Mouse (Mus musculus): ENCODE data around the gene Apaf1.
A peak's percentile ranks its signal among the peaks of the same experiment; 100 is the strongest.

The Apaf1 gene

DNA sequence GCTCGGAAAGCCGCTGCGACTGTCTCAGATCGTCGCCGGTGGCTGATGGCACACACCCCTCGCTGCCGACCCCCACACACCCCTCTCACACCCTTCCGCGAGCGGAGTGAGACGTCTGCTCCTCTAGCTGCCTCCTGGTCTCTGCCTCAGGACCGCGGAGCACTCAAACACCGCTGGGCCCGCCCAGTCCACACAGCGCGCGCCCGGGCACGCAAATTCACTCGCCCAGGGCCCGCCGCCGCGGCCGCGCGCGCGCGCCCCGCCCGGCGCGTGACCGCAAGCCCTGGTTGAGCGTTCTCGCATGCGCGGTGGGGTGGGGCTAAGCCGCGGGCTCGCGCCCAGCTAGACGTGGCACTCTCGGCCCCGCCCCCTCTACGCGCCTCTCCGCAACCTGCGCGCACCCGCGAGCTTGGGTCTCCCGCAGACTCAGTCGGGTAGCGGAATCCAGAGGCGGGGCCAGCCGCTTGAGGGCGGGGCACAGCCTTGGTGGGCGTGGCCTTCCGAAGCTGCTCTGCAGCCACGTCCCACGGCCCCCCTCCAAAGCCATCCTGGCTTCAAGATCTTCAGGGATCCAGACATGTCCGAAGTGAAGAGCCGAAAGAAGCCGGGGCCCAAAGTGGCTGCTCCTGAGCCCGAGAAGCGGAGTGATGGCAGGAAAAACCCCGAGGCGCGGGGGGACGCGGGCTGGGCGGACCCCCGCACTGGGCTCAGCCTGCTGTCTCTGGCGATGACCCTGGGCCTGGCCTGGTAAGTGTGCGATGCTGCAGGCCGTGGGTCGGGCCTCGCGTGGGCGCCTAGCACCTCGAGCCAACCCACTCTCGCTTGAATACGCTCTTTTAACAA is at the start of gene Apaf1, which contains the start of gene Ikbip:
Apaf1 (minus strand) TSS at position 221 of the 843 bp plus-strand sequence.
Ikbip (plus strand) TSS at position 391 of the 843 bp plus-strand sequence.
- peak; percentile 100 for DNase-seq (ENCODE audit: inconsistent ontology term)

DNA sequence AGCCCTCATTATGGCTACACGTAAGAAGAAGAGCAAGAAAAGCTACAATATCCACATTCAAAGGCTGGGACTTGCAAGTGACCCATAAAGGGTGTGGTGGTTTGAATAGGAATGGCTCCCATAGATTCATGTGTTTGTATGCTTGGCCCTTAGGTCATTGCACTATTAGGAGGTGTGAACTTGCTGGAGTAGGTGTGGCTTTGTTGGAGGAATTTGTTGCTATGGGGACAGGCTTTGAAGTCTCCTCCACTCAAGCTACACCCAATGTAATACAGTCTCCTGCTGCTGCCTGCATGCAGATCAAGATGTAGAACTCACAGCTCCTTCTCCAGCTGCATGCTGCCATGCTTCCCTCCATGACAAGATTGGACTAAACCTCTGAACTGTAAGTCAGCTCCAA is 49.0 kb upstream of the Apaf1 start:
- no peak for DNase-seq (ENCODE audit: inconsistent ontology term)

DNA sequence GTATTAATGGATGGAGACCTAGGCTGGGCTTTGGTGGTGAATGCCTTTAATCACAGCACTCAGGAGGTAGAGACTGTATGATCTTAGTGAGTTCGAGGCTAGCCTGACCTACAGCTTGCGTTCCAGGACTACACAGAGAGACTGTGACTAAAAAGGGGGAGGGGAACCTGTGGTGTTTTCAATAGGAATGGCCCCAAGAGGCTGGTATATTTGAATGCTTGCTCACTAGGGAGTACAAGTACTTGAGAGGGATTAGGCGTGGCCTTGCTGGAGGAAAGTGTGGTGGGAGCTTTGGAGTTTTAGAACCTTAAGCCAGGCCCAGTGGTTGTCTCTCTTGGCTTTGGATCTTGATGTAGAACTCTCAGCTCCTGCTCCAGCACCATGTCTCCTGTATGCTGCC is 48.2 kb upstream of the Apaf1 start:
- DNase-seq (ENCODE audit: inconsistent ontology term), result no peak

DNA sequence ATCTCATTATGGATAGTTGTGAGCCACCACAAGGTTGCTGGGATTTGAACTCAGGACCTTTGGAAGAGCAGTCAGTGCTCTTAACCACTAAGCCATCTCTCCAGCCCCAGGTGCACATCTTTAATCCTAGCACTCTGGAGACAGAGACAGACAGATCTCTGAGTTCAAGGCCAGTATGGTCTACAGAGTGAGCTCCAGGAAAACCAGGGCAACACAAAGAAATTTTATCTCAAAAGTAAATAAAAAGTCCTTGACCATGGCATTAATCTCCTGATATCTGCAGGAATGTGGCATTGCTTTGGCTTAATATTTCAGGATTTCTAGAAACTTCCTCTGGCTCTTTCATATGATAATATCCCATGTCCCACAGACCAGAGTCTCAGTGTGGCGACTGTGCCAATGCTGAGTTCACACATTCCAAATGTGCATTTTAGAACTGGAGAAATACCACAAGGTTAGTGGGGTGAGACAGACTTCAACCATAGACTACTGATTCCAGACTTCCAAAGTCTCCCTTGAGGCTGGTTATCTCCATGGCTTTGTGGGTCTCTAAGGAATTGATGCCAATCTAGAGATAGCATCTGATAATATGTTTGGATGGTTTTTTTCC is 46.1 kb upstream of the Apaf1 start:
- DNase-seq (ENCODE audit: inconsistent ontology term), result peak; percentile 82

DNA sequence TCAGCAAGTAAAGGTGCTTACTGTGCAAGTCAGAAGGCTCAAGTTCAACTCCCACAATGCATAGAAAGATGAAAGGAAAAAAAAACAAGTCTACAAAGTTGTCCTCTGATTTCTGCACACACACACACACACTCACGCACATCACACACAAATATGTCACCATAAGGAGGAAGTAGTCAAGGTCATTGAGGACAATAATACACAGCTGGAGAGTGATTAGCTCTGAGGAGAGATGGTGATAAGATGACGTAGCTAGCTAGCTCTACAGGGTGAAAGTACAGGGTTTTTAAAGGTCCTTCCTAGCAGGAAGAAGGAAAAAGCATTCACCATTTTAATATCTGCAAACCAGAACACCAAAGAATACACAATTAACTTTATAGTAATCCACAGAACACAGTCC is 44.8 kb upstream of the Apaf1 start:
- DNase-seq (ENCODE audit: inconsistent ontology term), result no peak

DNA sequence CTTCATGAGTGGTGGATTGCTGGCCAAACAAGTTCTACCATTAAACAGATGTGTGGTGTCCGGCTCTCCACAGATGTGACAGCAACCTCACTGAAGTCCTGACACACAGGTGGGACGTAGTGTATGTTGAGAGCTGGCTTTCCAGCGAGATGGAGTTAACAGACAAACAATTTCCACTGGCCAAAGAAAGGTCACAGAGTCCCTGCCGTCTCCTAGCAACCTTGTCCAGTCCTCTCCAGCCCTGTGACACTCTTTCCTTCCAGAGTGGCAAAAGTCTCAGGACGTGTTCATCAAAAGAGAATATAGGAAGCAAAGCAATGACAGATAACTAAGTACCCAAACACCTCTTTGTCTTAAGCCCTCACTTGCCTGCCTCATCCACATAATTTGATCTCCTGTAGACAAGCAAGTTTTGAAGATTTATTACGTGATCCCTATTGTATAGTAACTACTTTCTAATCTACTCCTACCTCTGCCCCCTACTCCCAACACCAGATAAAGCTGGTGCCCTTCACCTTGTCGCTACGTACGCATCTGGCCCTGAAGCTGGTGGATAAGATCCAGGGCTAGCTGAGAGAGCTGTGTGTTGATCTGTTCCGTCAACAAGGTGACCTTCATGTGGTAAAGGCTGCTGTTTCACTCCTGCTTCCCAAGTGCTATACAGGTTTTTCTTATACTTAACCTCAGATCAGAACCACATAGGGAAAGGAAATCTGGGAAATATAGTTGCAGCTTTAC is 44.2 kb upstream of the Apaf1 start:
- DNase-seq (ENCODE audit: inconsistent ontology term), result no peak

DNA sequence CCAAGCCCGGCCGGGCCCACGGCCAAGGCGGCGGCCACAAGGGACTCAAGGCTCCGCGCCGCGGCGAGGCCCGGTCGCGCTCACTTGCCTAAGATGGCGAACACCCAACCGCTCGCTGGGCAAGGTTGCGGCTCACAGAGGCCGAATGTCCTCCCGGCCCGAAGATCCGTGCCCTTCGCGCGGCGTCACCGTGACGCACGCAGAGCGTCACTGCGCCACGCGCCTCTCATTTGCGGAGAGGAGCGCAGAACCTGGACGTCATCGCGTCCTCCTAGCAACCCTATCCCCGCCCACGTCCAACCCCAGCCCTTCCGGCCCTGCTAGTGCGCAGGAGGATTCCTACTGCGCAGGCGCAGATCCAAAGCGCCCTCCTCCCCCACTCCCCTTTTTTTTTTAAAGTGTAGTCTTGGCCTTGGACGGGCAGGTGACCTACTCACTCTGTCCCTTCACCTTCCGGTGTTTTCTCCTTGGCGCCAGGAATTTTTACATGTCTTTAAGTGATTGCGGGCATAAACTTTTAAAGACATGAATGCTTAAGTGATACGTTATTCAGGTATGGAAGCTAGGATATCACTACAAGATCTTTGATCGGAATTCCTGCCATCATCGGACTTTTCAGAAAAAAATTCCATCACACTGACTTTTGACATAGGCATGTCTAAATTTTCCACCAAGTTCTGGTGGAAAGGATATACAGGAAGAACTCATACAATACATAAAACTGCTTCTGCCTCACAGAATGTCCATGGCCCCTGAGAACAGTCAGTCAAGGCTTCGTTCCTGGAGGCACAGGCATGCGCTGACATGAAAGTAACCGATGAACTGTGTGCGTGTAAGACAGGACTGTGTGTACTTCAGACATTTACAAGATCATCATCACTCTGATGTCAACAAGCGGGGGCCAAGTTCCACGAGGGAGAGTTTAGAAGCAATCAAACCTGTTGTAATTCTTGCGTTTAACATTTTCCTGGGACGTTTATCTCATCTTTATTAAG is 41.6 kb upstream of the Apaf1 start, which contains the start of gene Slc25a3:
Slc25a3 (minus strand) TSS at position 232 of the 995 bp plus-strand sequence.
- peak; percentile 99 for DNase-seq (ENCODE audit: inconsistent ontology term)

DNA sequence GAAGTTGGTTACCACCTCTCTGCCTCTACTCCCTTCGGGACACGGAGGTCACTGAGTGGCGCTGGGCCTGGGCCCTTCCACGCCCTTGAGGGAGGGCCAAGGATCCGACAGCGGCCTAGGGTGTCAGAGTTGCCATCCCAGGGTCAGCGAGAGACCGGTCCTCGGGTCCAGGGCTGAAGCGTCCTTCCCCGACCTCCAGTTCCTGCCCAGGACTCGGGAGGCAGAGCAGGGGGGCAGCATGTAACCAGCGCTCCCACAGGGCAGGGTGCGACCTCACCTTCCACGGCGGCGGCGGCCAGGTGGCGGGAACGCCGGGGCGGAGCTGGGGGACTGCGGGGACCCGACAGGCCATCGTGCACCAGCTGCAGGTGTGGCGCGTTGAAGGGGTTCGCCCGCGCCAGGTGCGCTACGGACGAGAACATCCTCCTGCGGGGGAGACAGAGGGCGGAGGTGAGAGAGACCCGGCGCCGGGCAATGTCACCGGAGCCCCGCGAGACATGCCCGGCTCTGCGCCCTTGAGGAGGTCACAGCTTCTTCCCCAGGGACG is 40.8 kb upstream of the Apaf1 start:
- peak; percentile 43 for DNase-seq (ENCODE audit: inconsistent ontology term)

DNA sequence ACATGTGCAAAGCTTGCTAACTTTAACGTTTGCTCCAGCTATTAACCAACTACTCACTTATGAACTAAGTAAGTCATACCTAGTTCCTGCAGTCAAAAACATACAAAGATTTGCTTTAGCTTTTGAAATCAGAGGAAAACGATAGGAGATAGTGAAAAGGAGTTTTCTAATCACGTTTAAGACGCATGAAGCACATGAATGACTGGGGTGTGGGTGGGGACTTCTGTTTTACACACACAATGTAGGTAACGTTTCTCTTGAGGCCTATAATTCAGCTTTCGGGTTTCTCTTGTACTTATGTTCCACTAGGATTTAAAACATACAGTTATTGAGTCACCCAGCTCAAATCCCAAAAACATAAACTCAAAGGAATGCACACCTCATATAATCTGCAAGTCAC is 40.1 kb upstream of the Apaf1 start:
- peak; percentile 12 for DNase-seq (ENCODE audit: inconsistent ontology term)

DNA sequence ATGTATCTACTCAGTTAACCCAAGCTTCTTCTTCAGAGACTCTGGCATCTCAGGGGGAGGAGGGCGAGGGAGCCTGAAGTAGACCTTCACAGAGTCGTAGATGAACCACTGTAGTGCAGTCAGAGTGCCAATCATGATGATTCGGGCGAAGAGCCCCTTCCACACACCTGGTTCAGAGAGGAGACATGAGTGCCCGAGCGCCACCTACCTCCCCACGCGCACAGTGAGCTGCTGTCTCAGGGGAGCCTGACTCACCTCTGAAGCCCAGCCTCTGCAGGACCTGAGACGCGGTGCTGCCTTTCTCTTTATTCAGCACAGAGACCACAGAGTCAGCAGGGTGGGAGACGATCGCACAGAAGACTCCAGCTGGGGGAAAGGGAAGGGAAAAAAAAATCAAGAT is 34.4 kb upstream of the Apaf1 start:
- no peak for DNase-seq (ENCODE audit: inconsistent ontology term)

DNA sequence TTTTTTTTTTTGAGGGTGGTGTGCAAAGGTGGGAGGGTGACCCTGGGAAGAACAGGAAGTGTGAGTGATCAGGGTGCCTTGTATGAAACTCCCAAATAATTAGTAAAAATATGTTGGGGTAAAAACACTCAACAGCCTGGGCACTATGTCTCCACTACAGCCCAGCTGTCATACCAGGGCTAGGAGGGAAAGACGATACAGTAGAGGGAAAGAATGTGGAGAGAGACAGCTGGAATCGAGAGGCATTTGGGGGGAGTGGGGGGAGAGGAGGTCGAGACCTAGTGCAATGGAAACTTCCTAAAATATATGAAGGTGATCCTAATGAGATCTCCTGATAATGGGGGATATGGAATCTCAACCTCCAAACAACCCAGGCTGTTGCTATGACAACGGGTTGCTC is 27.3 kb upstream of the Apaf1 start:
- no peak for DNase-seq (ENCODE audit: inconsistent ontology term)

DNA sequence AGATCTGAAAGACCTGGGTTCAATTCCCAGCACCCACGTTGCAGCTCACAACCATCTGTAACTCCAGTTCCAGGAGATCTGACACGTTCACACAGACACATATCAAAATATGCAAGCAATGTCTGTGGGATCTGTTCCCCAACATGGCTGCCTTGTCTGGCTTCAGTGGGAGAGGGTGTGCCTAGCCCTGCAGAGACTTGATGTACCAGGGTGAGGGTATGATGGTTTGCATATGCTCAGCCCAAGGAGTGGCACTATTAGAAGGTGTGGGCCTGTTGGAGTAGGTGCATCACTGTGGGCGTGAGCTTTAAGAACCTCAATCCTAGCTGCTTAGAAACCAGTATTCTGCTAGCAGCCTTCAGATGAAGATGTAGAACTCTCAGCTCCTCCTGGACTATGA is 23.4 kb upstream of the Apaf1 start:
- DNase-seq (ENCODE audit: inconsistent ontology term), result no peak

DNA sequence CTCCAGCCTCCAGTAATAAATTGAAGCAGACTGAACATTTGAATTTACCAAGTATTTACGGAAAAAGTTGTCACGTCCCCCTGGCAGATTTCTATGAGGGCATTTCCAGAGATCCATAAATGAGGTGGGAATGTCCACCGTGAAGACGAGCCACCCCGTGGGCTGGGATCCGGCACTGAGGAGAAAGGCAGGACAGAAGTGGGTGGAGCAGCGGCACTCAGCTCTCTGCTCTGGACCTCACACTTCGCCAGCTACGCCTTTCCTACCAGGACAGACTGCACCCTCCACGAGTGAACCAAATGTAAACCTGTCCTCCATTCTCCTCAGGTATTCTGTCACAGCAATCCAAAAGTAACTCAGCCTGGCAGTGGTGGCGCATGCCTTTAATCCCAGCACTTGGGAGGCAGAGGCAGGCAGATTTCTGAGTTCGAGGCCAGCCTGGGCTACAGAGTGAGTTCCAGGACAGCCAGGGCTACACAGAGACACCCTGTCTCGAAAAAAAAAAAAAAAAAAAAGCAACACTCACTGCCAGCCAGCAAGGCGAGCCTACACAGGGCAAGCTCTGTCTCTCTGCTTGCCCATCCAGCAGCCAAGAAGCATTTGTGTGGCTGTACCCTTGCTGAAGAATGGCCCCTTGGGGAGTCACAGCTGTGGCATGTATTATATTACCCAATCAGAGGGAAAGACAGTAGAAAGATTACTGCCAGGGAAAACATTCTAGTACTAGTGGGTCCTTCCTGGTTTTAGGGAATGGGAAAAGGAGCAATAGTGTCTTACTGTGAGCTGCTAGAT is 20.4 kb upstream of the Apaf1 start:
- DNase-seq (ENCODE audit: inconsistent ontology term), result no peak

DNA sequence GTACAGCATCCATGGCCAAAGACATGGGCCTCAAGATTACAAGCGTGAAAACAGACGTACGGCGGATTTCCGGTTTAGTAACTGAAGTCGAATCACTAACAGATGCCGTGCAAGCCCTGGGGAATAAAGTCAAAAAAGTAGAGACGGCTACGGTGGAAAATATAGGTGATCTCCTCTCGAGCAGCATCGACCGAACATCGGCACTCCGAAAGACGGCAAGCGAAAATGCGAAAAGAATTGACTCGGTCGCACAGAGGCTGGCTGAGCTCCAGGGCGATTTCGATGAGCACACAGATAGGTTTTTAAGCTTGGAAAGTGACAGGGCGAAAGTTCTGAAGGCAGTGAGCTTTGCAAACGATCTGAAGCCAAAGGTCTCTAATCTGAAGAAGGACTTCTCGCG is 19.4 kb upstream of the Apaf1 start:
- DNase-seq (ENCODE audit: inconsistent ontology term), result no peak

DNA sequence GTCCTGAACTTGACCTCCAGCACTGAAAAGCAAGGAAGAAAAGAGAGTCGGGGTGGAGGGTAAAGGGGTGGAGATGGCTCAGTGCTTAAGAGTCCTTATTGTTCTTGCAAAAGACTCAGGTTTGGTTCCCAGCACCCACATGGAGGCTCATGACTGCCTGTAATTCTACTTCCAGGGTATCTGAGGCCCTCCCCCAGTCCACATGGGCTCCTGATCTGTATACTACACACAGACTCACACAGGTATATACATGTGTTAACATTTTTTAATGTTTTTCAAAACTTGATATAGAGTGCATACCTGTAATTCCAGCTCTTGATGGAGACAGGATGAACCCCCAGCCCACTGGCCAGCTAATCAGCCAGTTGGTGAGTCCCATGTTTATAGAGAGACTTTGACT is 17.5 kb upstream of the Apaf1 start:
- no peak for DNase-seq (ENCODE audit: inconsistent ontology term)

DNA sequence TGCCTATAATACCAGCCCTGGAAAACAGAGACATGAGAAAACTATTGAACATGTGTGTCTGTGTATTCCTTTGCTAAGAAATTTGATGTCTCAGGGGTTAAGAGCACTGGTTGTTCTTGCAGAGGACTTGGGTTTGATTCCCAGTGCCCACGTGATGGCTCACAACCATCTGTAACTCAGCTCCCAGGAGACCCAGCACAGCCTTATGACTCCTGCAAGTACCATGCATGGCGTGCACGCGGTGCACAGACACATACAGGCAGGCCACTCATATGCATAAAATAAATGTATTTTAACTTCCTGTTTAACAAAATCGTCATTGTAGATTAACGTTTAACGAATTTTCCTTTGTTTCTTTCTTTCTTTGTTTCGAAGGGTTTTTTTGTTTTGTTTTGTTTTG is 15.5 kb upstream of the Apaf1 start:
- DNase-seq (ENCODE audit: inconsistent ontology term), result no peak

DNA sequence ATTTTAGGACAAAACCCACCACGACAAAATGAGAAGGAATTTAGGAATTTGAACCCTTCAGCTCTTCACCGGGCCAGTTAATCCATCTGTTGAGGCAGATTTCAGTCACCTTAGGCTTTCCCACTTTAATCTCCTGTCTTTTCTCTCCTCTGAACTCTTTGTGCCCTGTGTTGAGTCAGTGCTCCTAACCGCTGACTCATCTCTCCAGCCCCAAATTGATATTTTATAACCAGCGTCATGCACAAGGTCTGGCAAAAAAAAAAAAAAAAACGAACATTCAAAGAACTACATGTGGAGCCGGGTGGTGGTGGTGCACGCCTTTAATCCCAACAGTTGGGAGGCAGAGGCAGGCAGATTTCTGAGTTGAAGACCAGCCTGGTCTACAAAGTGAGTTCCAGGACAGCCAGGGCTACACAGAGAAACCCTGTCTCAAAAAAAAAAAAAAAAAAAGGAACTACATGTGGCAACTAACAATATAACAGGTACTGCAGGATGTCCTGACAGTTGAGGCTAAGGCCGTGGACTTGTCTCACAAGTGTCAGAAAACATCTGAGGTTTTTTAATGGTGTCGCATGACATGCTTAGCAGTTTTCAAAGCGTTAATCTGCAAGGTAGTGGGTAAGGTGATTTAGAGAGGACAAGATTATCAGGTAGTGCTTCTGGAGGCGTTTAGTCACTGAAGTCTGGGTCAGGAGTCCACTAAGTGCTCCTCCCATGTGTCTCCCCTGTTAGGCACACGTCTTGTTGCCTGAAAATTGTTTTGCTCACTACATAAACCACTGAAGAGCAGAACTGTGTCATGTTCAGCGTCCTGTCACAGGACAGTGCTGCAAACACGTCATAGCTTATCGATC is 11.9 kb upstream of the Apaf1 start:
- no peak for DNase-seq (ENCODE audit: inconsistent ontology term)

DNA sequence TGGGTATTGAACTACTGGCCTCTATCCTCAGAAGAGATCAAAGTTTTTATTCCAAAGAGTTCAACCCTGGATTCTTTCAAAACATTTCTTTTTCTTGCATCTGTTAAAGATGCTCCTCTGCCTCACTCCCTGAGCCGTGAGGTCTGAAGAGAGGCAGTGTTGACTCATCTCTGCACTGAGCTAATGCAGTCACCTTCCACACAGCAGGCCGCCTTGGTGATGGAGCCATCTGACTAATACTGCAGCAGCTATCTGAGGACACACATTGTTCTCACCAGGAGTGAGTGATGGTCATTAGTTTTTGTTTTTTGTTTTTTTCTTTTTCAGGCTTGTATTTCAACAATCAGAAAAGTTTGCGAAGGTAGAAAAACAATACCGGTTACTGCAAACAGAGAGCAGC is 10.2 kb upstream of the Apaf1 start:
- DNase-seq (ENCODE audit: inconsistent ontology term), result peak; percentile 57

DNA sequence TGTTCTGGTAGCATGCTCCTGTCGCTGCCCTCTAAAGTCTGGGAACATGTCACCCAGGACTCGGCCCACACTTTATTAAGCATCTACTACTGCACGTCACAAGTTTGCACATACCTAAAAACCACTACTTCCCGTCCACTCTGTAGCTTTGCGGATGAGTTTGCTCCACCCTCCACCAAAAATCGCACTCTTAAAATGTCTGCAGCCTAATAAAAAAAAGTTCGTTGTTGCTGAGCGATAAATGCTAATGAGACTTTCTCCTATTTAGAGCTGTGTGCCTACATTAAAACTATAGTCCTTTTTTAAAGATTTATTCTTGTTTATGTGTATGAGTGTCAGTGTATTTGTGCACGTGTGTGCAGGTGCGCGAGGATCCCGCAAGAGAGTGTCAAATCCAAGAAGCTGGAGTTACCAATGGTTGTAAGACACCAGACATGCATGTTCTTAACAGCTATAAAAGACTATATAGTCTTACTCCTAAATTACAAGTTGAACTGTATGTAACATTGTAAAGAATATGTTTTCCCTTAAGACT is 890 bp upstream of the Apaf1 start:
- no peak for DNase-seq (ENCODE audit: inconsistent ontology term)
